Mouse (Mus musculus): ENCODE measurements around the gene Ccr7.

Ccr7 gene

DNA sequence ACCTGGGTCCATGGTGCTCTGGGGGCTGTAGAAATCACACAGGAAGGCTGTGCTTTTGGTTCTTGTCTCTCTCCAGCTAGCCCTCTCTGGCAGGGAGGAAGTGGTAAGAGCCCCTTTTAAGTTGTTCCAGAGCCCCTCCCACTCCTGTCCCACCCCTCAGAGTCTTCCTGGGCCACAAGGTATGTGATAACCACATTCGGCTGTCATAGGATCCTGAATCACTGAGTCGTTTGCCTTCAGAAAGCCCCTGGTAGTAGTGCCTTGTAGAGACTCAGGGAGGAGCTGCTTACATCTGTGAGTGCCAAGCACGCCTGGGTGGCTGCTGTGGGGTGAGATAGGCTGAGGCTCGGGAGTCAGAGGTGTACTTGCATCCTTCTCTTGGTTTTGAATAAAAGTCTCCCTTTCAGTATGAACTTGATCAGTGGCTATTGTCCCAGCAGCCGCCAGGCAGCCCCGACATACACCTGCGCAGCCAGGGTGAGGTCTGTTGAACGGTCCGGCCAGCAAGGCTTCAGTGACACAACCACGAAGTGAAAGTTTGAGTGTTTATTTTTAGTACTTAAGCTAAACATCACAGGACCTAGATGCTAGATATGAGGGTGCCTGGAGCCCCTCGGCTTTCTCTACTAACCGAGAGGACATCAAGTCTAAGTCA, at the start of gene Ccr7:
Ccr7 (minus strand) TSS at position 91 of the 655 bp plus-strand sequence.
- no peak for DNase-seq (ENCODE audit: low spot score in 2 of 2)

DNA sequence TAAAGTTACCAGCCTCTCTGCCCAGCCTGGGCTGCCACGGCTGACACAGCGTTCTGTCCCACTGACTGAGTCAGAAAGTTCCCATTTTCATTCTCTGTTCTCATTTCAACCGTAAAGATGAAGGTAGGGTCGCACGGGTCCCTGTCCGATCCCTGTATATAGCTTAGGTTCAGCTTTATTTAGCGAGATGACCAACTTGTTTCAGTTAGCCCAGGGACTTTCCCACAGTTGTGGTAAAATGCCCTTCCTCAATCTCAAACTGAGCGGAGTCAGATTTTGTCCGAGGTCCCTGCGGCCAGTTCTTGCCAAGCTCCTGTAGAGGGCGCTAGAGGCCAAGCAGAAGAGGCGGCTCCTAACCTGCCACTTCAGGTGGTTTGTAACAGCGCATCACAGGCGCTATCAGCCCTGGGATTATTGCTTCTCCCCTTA, 34.3 kb upstream of the Ccr7 start:
- DNase-seq (ENCODE audit: low spot score in 2 of 2) = peak in 1 of 2 experiments; percentile 34

DNA sequence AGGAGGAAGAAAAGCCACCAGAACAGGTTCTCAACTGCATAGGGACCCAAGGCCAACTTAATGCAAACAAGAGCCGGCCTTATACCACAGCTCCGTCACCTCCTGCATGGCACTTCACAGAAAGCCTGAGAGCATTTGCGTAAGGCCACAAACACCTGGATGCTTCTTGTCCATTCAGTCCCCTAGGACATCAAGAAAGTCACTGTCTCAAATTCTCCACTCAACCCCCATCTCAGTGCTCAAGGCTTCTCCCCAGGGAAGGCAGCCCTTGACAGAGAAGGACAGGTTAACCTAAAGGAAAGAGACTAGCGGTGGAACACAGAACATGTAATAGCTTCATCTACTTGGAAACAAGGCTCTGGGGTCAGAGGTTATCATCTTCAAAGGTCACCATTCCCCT, 32.5 kb upstream of the Ccr7 start:
- DNase-seq (ENCODE audit: low spot score in 2 of 2) = no peak

DNA sequence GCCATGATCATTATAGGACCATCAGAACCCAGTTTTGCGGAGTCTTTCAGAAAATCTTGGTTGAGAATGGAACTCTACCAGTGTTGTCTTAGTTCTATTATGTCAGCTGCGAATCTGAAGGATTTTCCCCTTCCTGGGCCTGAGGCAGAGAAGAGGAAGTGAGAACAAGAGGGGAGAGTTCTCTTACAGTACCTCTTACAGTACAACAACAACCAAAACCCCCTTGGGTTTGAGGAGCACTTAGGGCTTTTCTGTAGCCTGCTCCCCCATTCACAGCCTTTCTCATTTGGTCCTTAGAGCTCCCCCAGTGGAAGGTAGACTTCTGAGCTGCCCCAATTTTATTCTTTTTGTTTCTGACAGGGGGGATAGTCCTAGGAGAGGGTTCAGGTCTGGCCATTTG, 32.0 kb upstream of the Ccr7 start:
- DNase-seq (ENCODE audit: low spot score in 2 of 2) = no peak

DNA sequence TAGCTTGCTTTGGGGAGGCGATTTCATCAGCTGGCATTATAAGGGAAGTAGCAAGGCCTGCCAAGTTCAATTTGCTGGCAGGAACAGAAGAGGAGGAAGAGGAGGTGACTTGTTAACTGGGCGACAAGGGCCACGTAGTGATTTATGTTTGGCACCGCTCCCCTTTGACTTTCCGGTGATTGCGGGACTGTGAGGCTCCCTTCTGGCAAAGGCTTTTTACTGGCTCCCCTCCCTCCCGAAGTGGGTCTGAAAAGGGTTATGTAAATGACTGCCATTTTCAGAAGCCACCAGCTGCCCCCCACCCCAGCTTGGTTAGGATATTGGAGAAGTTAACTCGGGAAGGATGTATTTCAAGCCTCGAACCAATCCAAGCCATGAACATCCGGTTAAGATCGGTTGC, 27.7 kb upstream of the Ccr7 start:
- DNase-seq (ENCODE audit: low spot score in 2 of 2) = no peak

DNA sequence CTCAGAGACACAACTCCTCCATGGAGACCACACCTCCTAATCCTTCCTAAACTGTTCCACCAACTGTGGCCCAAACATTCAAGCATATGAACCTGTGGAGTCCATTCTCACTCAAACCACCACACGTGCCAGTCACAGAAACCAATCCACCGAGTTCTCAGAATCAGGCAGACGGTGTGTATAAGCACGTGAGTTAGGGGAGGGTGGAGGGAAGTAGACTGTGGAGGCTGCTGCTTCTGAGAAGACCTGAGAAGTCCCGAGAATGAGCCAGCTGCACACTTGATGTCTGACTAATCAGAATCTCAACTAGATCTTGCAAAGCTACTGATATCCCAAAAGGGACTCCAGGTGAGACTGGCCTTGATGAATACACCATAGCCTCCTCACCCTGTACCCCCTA, 25.2 kb upstream of the Ccr7 start:
- no peak for DNase-seq (ENCODE audit: low spot score in 2 of 2)

DNA sequence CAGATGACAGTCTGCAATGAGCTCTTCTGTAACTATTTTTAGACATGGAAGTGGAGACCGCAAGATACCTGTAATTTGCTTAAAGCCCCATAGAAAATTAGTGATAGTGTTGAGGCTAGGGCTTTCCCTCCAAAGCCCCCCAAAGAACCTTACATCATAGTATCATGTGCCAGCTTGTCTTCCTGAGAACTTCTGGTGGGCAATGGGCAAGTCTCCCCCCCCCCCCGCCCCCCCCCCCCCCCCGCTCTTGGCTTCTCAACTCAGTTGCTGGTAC, 23.0 kb upstream of the Ccr7 start:
- no peak for DNase-seq (ENCODE audit: low spot score in 2 of 2)

DNA sequence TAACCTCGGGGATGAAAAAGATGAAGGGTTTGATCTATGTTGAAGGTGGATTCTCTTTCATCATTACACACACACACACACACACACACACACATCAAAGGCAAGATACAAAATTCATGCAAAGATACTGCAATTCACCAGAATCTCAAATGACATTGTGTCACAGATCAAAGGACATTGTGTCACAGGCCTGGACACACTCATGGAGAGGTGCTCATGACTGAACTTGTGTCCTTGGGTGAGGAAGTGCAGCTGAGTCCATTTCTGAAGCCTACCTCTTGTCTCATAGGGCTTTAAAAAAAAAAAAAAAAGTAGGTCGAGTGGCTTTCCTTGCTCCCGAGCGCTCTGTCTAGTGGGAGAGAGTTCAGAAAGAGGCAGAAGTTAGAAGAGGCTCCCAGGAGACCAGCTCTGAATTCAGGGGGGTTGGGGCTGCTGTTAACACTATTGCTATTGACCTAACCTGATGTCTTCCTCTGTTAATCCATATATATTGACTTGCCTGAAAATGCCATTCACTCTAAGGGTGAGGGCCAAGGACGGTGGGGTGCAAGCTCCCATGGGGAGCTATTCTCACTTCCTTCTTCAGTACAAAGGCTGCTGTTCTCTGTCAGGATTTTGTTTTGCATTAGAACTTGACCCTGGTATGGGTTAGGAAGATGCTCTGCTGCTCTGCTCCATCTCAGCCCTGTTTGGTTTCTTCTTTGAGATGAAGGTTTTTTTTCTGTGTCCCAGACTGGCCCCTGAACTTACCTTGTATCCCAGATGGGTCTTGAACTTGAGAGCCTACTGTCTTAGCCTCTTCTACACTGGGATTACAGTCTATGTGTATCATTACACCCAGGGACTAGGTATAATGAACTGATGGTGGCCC, 22.4 kb upstream of the Ccr7 start:
- no peak for DNase-seq (ENCODE audit: low spot score in 2 of 2)

DNA sequence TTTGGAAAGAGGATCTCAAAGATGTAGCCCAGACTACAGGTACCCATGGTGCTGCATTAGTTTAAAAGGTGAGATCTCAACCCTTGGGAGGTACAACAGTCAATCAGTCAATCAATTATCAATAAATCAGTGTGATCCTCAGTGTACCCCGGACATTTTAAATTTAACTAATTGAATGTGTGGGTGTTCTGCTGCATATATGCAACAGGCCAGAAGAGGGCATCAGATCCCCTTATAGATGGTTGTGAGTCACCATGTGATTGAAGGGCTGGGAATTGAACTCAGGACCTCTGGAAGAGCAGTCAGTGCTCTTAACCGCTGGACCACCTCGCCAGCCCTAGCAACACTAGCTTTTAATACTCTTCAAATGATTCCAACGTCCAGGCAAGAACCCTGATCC, 17.1 kb upstream of the Ccr7 start:
- DNase-seq (ENCODE audit: low spot score in 2 of 2) = no peak

DNA sequence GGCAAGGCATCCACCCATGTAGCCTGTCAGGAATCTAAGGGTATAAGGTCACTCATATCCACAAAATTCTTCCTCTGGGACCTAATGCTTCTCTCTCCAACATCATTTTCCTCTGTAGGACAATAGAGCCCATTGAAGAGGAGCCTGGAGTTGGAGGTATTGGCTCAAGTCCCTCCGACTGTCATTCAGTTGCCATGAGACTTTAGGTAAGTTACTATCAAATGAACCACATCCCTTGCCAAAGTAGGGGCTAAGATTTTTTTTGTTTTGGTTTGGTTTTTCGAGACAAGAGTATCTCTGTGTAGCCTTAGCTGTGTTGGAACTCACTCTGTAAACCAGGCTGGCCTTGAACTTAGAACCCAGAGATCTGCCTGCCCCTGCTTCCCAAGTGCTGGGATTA, 16.6 kb upstream of the Ccr7 start:
- DNase-seq (ENCODE audit: low spot score in 2 of 2) = no peak

DNA sequence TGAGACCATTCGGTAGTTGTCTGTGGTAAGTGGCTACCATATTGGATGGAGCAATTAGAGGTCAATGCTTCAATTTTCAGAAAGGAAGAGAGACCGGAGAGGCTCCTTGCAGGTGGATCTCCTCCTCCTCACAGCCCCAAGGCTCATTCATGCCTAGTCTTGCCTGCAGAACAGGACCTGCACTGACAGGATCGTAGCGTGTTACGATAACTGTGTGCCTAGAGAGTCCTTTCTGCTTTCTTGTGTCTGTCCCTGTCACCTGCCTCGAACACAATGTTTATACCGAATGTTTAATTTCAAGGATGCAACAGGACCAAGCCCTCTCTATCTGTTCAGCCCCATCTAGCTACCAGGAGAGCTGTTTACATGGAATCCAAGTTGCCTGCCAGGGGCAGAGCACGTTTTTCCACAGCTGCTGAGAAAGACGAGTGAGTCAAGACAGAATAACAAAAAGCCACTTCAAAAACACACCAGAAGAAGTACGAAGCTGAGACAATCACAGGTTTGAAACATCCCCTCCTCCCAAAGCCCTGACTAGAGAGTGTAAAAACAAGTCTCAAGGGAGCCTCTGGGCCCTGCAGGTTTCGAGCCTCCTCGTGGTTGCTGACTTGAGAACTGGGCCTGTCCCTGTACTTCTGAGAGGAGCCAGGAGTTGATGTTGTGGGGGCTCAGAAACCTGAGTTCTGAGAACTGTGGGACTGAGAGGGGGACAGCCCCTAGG, 15.8 kb upstream of the Ccr7 start:
- DNase-seq (ENCODE audit: low spot score in 2 of 2) = no peak

DNA sequence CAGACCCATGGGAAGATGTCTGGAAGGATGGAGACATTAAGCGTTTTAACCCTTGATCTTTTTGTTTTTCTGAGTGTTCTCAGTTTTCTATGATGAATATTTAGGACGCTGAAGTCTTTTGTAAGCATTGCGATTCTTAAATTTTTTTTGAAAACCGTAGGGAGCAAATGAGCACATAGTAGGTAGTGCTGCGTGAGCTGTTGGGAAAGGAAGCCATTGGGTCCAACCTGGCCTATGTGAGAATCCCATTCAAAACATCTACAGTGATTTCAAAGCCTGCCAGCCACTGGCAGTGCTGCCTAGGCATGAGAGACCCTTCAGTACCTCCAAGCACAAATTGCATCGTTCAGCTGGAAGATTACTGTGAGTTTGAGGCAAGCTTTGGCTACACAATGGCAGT, 15.1 kb upstream of the Ccr7 start:
- no peak for DNase-seq (ENCODE audit: low spot score in 2 of 2)

DNA sequence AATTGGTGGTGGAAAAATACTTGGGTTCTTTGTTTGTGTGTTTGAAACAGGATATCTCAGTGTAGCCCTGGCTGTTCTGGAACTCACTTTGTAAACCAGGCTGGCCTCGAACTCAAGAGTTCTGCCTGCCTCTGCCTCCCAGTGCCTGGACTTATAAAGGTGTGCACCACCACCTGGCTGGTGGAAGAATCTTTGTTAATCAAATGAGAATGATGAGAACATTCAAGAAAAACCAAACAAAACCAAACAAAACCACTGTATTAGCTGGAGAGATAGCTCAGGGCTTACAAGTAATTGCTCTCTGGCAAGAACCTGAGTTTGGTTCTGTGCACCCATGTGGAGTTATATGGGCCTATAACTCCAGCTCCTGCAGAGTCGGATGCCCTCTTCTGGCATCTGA, 14.6 kb upstream of the Ccr7 start:
- DNase-seq (ENCODE audit: low spot score in 2 of 2) = no peak

DNA sequence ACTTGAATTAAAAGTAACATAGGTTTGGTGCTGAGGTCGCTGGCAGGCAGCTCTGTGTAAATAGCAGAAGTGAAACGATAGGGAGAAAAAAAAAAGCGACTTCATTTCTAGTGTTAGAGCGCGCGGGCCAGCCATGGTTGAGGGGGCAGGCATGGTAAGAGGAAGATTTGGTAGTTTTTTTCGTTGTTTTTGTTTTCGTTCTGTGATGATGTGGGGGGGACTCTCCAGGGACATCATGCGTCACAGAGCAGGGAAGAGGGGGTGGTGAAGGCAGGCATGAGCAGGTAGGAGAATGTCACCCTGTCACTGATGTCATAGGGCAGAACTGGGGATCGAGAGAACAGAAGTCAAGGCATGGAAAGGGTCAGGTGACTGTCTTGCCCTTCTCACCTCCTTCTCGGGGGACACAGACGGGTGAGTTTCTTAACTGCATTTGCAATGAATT, 13.2 kb upstream of the Ccr7 start:
- no peak for DNase-seq (ENCODE audit: low spot score in 2 of 2)

DNA sequence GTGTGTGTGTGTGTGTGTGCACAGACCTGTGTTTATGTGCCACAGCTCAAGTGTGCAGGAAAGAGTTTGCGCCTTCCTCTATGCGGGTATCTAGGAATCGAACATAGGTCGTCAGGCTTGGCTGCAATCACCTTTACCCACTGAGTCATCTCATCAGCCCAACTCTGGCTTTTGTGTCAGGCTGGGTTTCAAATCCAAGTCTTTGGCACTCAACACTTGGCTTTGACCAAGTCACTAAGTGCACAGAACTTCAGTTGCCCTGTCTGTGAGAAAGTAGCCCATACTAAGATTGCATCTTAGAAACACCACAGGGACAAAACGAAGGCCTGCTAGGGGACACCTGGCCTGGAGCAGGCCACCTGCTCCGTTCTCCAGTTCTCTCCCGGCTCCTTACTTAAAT, 12.7 kb upstream of the Ccr7 start:
- DNase-seq (ENCODE audit: low spot score in 2 of 2) = no peak

DNA sequence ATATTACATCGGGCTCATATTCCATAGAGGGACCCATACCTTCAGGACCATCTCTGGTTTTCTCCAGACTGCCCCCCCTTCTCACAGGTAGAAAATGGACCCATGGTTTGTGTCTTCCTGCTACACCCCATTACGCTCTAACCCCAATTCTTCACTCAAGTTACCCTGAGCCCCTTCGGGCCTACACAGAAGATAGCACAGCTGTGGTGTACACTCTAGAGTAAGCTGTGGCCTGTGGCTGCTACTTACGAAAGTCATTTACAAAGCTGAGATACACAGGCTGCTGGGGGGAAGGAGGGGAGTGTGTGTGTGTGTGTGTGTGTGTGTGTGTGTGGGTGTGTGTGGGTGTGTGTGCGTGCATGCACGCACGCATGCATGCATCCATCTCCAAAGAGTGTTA, 11.4 kb upstream of the Ccr7 start:
- DNase-seq (ENCODE audit: low spot score in 2 of 2) = no peak

DNA sequence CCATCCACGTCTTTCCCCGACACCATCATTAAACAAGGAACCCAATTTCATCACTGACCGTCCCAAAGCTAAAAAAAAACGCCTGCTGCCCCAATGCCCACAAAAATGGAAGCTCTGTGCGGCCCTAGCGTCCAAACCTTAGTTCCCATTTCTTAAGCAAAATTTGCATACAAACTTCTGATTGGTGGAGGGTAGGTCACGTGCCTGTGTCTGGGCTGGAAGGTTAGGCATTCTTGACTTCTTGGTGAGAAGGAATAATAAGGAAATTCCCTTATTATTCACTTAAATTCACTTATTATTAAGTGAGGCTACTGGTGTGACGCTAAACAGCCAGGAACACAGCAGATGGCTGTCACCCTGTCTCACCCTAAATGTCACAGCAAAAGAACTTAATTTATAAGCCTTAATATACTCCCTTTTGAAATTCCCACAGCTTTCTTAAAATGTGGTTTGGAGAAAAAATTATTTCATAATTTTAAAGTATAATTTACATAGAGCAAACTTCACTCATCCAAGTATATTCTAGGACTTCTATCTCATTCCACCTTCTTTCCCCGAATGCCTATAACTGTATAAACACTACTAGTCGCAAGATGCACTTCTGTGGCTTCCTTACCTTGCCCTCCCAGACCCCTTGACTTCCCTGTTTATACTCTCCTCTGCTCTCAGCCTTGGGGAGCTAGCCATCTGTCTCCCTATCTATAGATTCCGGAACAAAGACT, 10.3 kb upstream of the Ccr7 start:
- no peak for DNase-seq (ENCODE audit: low spot score in 2 of 2)

DNA sequence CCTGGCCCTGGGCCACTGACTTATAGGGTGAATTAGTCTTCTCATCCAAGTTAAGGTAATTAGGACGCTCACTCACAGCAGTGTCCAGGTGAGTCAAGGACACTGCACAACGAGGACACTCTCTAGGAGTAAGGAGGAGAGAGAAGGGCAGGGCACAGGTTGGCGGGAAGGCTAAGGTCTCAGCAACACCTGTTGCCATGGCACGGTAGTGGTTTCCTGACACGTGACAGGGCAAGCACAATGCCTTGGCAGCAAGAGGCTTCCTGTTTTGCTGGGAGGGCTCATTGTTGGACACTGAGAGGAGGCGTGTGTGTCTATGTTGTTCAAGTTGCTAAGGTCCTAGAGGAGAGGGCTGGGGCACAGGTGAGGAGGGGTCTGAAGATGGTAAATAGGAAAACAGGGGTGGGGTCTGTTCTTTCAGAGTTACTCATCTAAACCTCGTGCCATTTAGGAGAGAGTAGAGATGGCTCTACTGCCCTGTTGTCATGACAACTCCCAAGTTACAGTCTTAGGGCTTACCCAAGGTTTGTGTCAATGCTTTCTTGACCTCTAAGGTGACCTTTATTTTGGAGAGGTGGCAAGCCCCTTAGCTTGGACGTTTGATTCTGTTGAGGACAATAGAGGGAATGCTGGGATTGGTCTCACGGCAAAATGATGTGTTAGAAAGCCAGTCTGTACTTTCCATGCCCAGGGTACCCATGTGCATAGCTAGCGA, 8.3 kb upstream of the Ccr7 start:
- DNase-seq (ENCODE audit: low spot score in 2 of 2) = no peak

DNA sequence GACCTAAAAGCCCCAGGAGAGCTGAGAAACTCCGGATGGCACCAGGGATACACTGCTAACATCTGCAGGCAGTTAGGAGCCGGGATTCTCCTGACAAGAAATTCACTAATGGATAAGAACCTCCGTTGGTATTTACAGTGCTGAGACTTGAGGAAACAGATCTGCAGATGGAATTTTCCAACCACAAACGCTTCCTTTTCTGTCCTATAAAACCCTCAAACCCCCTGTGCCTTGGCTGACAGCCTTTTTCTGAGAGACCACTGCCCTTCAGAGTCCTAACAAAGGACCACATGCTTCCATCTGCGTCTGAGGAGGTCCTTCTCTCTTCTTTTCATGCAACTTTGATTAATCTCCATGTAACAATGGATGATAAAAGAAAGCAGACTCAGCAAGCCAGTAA, 6.8 kb upstream of the Ccr7 start:
- no peak for DNase-seq (ENCODE audit: low spot score in 2 of 2)

DNA sequence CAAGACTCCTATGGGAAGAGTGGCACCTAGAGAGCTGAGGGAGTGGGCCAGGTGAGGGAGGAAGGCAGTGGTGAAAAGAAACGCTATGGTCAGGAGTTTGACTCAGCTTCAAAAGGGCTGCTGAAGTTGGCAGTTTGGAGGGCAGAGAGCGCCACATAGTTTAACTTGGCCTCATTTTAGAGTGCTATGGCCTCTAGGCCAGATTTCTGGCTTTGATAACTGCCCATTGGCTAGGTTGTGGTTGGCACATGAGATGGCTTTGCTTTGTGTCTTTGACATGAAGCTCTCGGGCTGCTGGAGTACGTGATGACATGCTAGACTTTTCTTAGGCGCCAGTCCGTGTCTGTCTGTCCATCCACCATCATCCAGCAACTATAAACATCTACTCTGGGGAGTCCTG, 5.4 kb upstream of the Ccr7 start:
- no peak for DNase-seq (ENCODE audit: low spot score in 2 of 2)

DNA sequence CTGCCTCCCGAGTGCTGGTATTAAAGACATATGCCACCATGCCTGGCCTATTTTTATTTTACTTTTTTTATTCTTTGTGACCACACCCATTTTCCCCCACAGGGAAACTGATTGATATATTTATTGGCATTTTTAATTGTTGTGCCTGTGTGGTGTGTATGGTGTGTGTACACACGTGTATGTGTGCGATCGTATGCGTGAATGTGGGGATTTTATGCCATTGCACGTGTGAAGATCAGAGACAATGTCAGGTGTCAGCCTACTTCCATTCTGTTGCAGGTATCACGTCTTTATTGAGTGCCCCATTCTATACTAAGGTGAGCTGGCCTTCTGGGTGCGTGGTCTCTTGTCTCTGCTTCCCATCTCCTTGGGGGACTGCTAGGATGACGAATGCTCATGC, 940 bp upstream of the Ccr7 start:
- DNase-seq (ENCODE audit: low spot score in 2 of 2) = no peak
